Mouse (Mus musculus): ENCODE data around the gene Nos1ap. TPM values are rescaled to one million over a fixed set of nuclear protein-coding genes. Genes with fewer than 3 reads are reported as not detected.

The Nos1ap gene
- polyA plus RNA-seq, 1 experiment from 2014 or later, result 16.3 TPM

- H3K27ac ChIP-seq, result no peak overlapping the region
- H3K27me3 ChIP-seq (ENCODE audit: insufficient read depth, low read length), result no peaks in the 10 kb centered on the region
- H3K9ac ChIP-seq (ENCODE audit: low read depth, low read length), result no peak overlapping the region
- no peaks in the 10 kb centered on the region for H3K36me3 ChIP-seq (ENCODE audit: insufficient read depth, low read length)
- no peak for TF ChIP-seq CTCF (IDR thresholded peaks at IDR 0.05; ENCODE audit: low read depth)
- 48% methylated on average over 4 of the region's 4 CpGs for WGBS
- ATAC-seq (replicated peaks; ENCODE audit: low FRiP score, low read depth), result no peak
- H3K4me2 ChIP-seq (ENCODE audit: low read length), result no peak overlapping the region
- no peak overlapping the region for H3K4me3 ChIP-seq (replicated peaks; ENCODE audit: low read depth, low read length)
- no peak for DNase-seq (ENCODE audit: low spot score)
- H3K4me1 ChIP-seq (replicated peaks; ENCODE audit: insufficient read depth, low read length), result no peaks in the 10 kb centered on the region
- H3K9me3 ChIP-seq (replicated peaks; ENCODE audit: low read length), result no peaks in the 10 kb centered on the region
Measured at GRCm38 (mm10) chr1:170530456-170530855, 59.2 kb downstream of the Nos1ap start.

- no peak for ATAC-seq (replicated peaks; ENCODE audit: low FRiP score, low read depth)
- no peak for TF ChIP-seq CTCF (IDR thresholded peaks at IDR 0.05; ENCODE audit: low read depth)
- DNase-seq (ENCODE audit: low spot score), result no peak
- Histone ChIP-seq H3K4me1 (replicated peaks; ENCODE audit: insufficient read depth, low read length) (peaks cover 11% of the 10 kb centered on the region), H3K9ac (ENCODE audit: low read depth, low read length) (no peak overlapping the region), H3K9me3 (replicated peaks; ENCODE audit: low read length) (no peaks in the 10 kb centered on the region), H3K27ac (no peak overlapping the region), H3K4me3 (replicated peaks; ENCODE audit: low read depth, low read length) (no peak overlapping the region), H3K4me2 (ENCODE audit: low read length) (no peak overlapping the region), H3K36me3 (ENCODE audit: insufficient read depth, low read length) (no peaks in the 10 kb centered on the region), H3K27me3 (ENCODE audit: insufficient read depth, low read length) (no peaks in the 10 kb centered on the region)
- WGBS, result 70% methylated on average over 5 of the region's 5 CpGs
Measured at GRCm38 (mm10) chr1:170522891-170523290, 66.8 kb downstream of the Nos1ap start.

- peak overlapping the region; percentile 75 for H3K27ac ChIP-seq
- H3K9me3 ChIP-seq (replicated peaks; ENCODE audit: low read length), result no peaks in the 10 kb centered on the region
- no peak for TF ChIP-seq CTCF (IDR thresholded peaks at IDR 0.05; ENCODE audit: low read depth)
- DNase-seq (ENCODE audit: low spot score) (peak; percentile 77), ATAC-seq (replicated peaks; ENCODE audit: low FRiP score, low read depth) (peak; percentile 89)
- no peaks in the 10 kb centered on the region for H3K27me3 ChIP-seq (ENCODE audit: insufficient read depth, low read length)
- no peak overlapping the region for H3K4me2 ChIP-seq (ENCODE audit: low read length)
- peaks cover 11% of the 10 kb centered on the region for H3K4me1 ChIP-seq (replicated peaks; ENCODE audit: insufficient read depth, low read length)
- no peak overlapping the region for H3K9ac ChIP-seq (ENCODE audit: low read depth, low read length)
- H3K36me3 ChIP-seq (ENCODE audit: insufficient read depth, low read length), result no peaks in the 10 kb centered on the region
- 37% methylated on average over 6 of the region's 6 CpGs for WGBS
- H3K4me3 ChIP-seq (replicated peaks; ENCODE audit: low read depth, low read length), result no peak overlapping the region
Measured at GRCm38 (mm10) chr1:170521520-170522205, 68.0 kb downstream of the Nos1ap start.

- H3K9me3 ChIP-seq (replicated peaks; ENCODE audit: low read length), result no peaks in the 10 kb centered on the region
- no peaks in the 10 kb centered on the region for H3K36me3 ChIP-seq (ENCODE audit: insufficient read depth, low read length)
- ATAC-seq (replicated peaks; ENCODE audit: low FRiP score, low read depth), result no peak
- peaks cover 11% of the 10 kb centered on the region for H3K4me1 ChIP-seq (replicated peaks; ENCODE audit: insufficient read depth, low read length)
- H3K27ac ChIP-seq, result no peak overlapping the region; the same call in 1 of the 2 replicates
- WGBS, result 67% methylated on average over 4 of the region's 4 CpGs
- no peak for TF ChIP-seq CTCF (IDR thresholded peaks at IDR 0.05; ENCODE audit: low read depth)
- no peaks in the 10 kb centered on the region for H3K27me3 ChIP-seq (ENCODE audit: insufficient read depth, low read length)
- no peak overlapping the region for H3K9ac ChIP-seq (ENCODE audit: low read depth, low read length)
- H3K4me3 ChIP-seq (replicated peaks; ENCODE audit: low read depth, low read length), result no peak overlapping the region
- no peak for DNase-seq (ENCODE audit: low spot score)
- H3K4me2 ChIP-seq (ENCODE audit: low read length), result no peak overlapping the region
Measured at GRCm38 (mm10) chr1:170520206-170520605, 69.5 kb downstream of the Nos1ap start.

- DNase-seq (ENCODE audit: low spot score) (no peak), ATAC-seq (replicated peaks; ENCODE audit: low FRiP score, low read depth) (no peak)
- Histone ChIP-seq H3K4me2 (ENCODE audit: low read length) (no peak overlapping the region), H3K9ac (ENCODE audit: low read depth, low read length) (no peak overlapping the region), H3K4me1 (replicated peaks; ENCODE audit: insufficient read depth, low read length) (peaks cover 11% of the 10 kb centered on the region), H3K27ac (no peak overlapping the region), H3K9me3 (replicated peaks; ENCODE audit: low read length) (no peaks in the 10 kb centered on the region), H3K27me3 (ENCODE audit: insufficient read depth, low read length) (no peaks in the 10 kb centered on the region), H3K36me3 (ENCODE audit: insufficient read depth, low read length) (no peaks in the 10 kb centered on the region), H3K4me3 (replicated peaks; ENCODE audit: low read depth, low read length) (no peak overlapping the region)
- TF ChIP-seq CTCF (IDR thresholded peaks at IDR 0.05; ENCODE audit: low read depth), result no peak
- 86% methylated on average over 7 of the region's 7 CpGs for WGBS
Measured at GRCm38 (mm10) chr1:170519631-170520030, 70.0 kb downstream of the Nos1ap start.

- TF ChIP-seq CTCF (IDR thresholded peaks at IDR 0.05; ENCODE audit: low read depth), result no peak
- DNase-seq (ENCODE audit: low spot score), result no peak
- Histone ChIP-seq H3K4me1 (replicated peaks; ENCODE audit: insufficient read depth, low read length) (peaks cover 24% of the 10 kb centered on the region), H3K4me3 (replicated peaks; ENCODE audit: low read depth, low read length) (no peak overlapping the region), H3K4me2 (ENCODE audit: low read length) (no peak overlapping the region), H3K36me3 (ENCODE audit: insufficient read depth, low read length) (no peaks in the 10 kb centered on the region), H3K27me3 (ENCODE audit: insufficient read depth, low read length) (no peaks in the 10 kb centered on the region), H3K9ac (ENCODE audit: low read depth, low read length) (no peak overlapping the region), H3K27ac (no peak overlapping the region), H3K9me3 (replicated peaks; ENCODE audit: low read length) (no peaks in the 10 kb centered on the region)
- ATAC-seq (replicated peaks; ENCODE audit: low FRiP score, low read depth), result no peak
- 89% methylated on average over 6 of the region's 6 CpGs for WGBS
Measured at GRCm38 (mm10) chr1:170516182-170516581, 73.5 kb downstream of the Nos1ap start.

- H3K27me3 ChIP-seq (ENCODE audit: insufficient read depth, low read length), result no peaks in the 10 kb centered on the region
- no peak for DNase-seq (ENCODE audit: low spot score)
- 68% methylated on average over 1 of the region's 1 CpGs for WGBS
- H3K4me3 ChIP-seq (replicated peaks; ENCODE audit: low read depth, low read length), result no peak overlapping the region
- peaks cover 16% of the 10 kb centered on the region for H3K4me1 ChIP-seq (replicated peaks; ENCODE audit: insufficient read depth, low read length)
- H3K4me2 ChIP-seq (ENCODE audit: low read length), result no peak overlapping the region
- H3K9ac ChIP-seq (ENCODE audit: low read depth, low read length), result no peak overlapping the region
- no peaks in the 10 kb centered on the region for H3K36me3 ChIP-seq (ENCODE audit: insufficient read depth, low read length)
- H3K27ac ChIP-seq, result no peak overlapping the region
- no peak for ATAC-seq (replicated peaks; ENCODE audit: low FRiP score, low read depth)
- no peak for TF ChIP-seq CTCF (IDR thresholded peaks at IDR 0.05; ENCODE audit: low read depth)
- H3K9me3 ChIP-seq (replicated peaks; ENCODE audit: low read length), result no peaks in the 10 kb centered on the region
Measured at GRCm38 (mm10) chr1:170515455-170515854, 74.2 kb downstream of the Nos1ap start.
